Mouse (Mus musculus): ENCODE data around the gene Nmi. TPM values are rescaled to one million over a fixed set of nuclear protein-coding genes. Genes with fewer than 3 reads are reported as not detected.

Gene Nmi
- polyA plus RNA-seq, 1 experiment from 2014 or later: 6.7 TPM

DNA sequence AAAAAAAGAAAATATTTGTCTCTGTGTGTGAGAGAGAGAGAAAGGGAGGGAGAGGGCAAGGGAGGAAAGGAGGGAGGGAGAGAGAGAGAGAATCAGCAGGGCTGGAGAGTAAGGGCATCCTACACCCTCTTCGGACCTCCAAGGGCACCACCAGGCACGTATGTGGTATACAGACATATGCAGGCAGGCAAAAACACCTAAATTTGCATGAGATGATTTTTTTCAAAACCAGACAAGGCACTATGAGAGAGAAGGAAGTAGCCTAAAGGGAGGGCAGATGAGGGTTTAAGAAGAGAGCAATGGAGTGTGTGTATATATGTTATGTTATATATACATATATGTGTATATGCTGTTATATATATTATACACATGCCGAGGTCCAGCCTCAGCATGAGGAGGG, 6.0 kb downstream of the Nmi start:
- WGBS: 85% methylated on average over 3 of the region's 3 CpGs

GRCm38 (mm10) chr2:51953648-51954204, 19.6 kb downstream of the Nmi start:
- Histone ChIP-seq H3K4me1 (replicated peaks; ENCODE audit: control insufficient read depth, insufficient read depth, low read length) (no peaks in the 10 kb centered on the region), H3K36me3 (ENCODE audit: control insufficient read depth, insufficient read depth, low read length) (no peaks in the 10 kb centered on the region), H3K9ac (ENCODE audit: low read length) (no peak overlapping the region), H3K4me2 (ENCODE audit: low read depth, low read length, severe bottlenecking) (no peak overlapping the region), H3K27me3 (ENCODE audit: control insufficient read depth, insufficient read depth, low read length) (no peaks in the 10 kb centered on the region), H3K4me3 (ENCODE audit: low read depth, low read length) (no peak overlapping the region), H3K27ac (ENCODE audit: low read depth, low read length) (no peak overlapping the region), H3K9me3 (ENCODE audit: control insufficient read depth, low read length) (no peaks in the 10 kb centered on the region)
- DNase-seq (ENCODE audit: low spot score): no peak
- no peak for ATAC-seq (replicated peaks; ENCODE audit: low FRiP score)
- 91% methylated on average over 7 of the region's 7 CpGs for WGBS

More for the DNA sequence above, 6.0 kb downstream of the Nmi start:
- H3K27ac ChIP-seq (ENCODE audit: low read depth, low read length): no peak overlapping the region
- no peaks in the 10 kb centered on the region for H3K36me3 ChIP-seq (ENCODE audit: control insufficient read depth, insufficient read depth, low read length)
- DNase-seq (ENCODE audit: low spot score): no peak
- no peak overlapping the region for H3K4me3 ChIP-seq (ENCODE audit: low read depth, low read length)
- no peak overlapping the region for H3K9ac ChIP-seq (ENCODE audit: low read length)
- H3K4me2 ChIP-seq (ENCODE audit: low read depth, low read length, severe bottlenecking): no peak overlapping the region
- no peak for ATAC-seq (replicated peaks; ENCODE audit: low FRiP score)
- no peaks in the 10 kb centered on the region for H3K27me3 ChIP-seq (ENCODE audit: control insufficient read depth, insufficient read depth, low read length)
- no peaks in the 10 kb centered on the region for H3K9me3 ChIP-seq (ENCODE audit: control insufficient read depth, low read length)
- no peaks in the 10 kb centered on the region for H3K4me1 ChIP-seq (replicated peaks; ENCODE audit: control insufficient read depth, insufficient read depth, low read length)

GRCm38 (mm10) chr2:51950876-51951275, 22.4 kb downstream of the Nmi start:
- Histone ChIP-seq H3K36me3 (ENCODE audit: control insufficient read depth, insufficient read depth, low read length) (no peaks in the 10 kb centered on the region), H3K9me3 (ENCODE audit: control insufficient read depth, low read length) (no peaks in the 10 kb centered on the region), H3K27me3 (ENCODE audit: control insufficient read depth, insufficient read depth, low read length) (no peaks in the 10 kb centered on the region), H3K4me2 (ENCODE audit: low read depth, low read length, severe bottlenecking) (no peak overlapping the region), H3K4me1 (replicated peaks; ENCODE audit: control insufficient read depth, insufficient read depth, low read length) (no peaks in the 10 kb centered on the region), H3K27ac (ENCODE audit: low read depth, low read length) (no peak overlapping the region), H3K4me3 (ENCODE audit: low read depth, low read length) (no peak overlapping the region), H3K9ac (ENCODE audit: low read length) (no peak overlapping the region)
- no peak for DNase-seq (ENCODE audit: low spot score)
- no peak for ATAC-seq (replicated peaks; ENCODE audit: low FRiP score)
- 31% methylated on average over 1 of the region's 1 CpGs for WGBS

GRCm38 (mm10) chr2:51948105-51948830, 25.0 kb downstream of the Nmi start:
- ATAC-seq (replicated peaks; ENCODE audit: low FRiP score) (no peak), DNase-seq (ENCODE audit: low spot score) (no peak)
- no peaks in the 10 kb centered on the region for H3K27me3 ChIP-seq (ENCODE audit: control insufficient read depth, insufficient read depth, low read length)
- H3K4me1 ChIP-seq (replicated peaks; ENCODE audit: control insufficient read depth, insufficient read depth, low read length): no peaks in the 10 kb centered on the region
- no peak overlapping the region for H3K4me3 ChIP-seq (ENCODE audit: low read depth, low read length)
- H3K9ac ChIP-seq (ENCODE audit: low read length): no peak overlapping the region
- no peak overlapping the region for H3K4me2 ChIP-seq (ENCODE audit: low read depth, low read length, severe bottlenecking)
- WGBS: 89% methylated on average over 6 of the region's 6 CpGs
- no peak overlapping the region for H3K27ac ChIP-seq (ENCODE audit: low read depth, low read length)
- H3K9me3 ChIP-seq (ENCODE audit: control insufficient read depth, low read length): no peaks in the 10 kb centered on the region; the same call in 1 of the 2 replicates
- no peaks in the 10 kb centered on the region for H3K36me3 ChIP-seq (ENCODE audit: control insufficient read depth, insufficient read depth, low read length)

GRCm38 (mm10) chr2:51945812-51946211, 27.5 kb downstream of the Nmi start:
- ATAC-seq (replicated peaks; ENCODE audit: low FRiP score): no peak
- no peaks in the 10 kb centered on the region; the same call in 1 of the 2 replicates for H3K9me3 ChIP-seq (ENCODE audit: control insufficient read depth, low read length)
- 62% methylated on average over 2 of the region's 2 CpGs for WGBS

GRCm38 (mm10) chr2:51941832-51942231, 31.5 kb downstream of the Nmi start:
- no peak overlapping the region for H3K9ac ChIP-seq (ENCODE audit: low read length)
- H3K4me1 ChIP-seq (replicated peaks; ENCODE audit: control insufficient read depth, insufficient read depth, low read length): no peaks in the 10 kb centered on the region
- ATAC-seq (replicated peaks; ENCODE audit: low FRiP score) (no peak), DNase-seq (ENCODE audit: low spot score) (no peak)
- no peak overlapping the region for H3K27ac ChIP-seq (ENCODE audit: low read depth, low read length)
- no peaks in the 10 kb centered on the region for H3K27me3 ChIP-seq (ENCODE audit: control insufficient read depth, insufficient read depth, low read length)
- WGBS: 91% methylated on average over 7 of the region's 7 CpGs
- no peaks in the 10 kb centered on the region for H3K36me3 ChIP-seq (ENCODE audit: control insufficient read depth, insufficient read depth, low read length)
- H3K9me3 ChIP-seq (ENCODE audit: control insufficient read depth, low read length): no peaks in the 10 kb centered on the region; the same call in 1 of the 2 replicates
- H3K4me3 ChIP-seq (ENCODE audit: low read depth, low read length): no peak overlapping the region
- H3K4me2 ChIP-seq (ENCODE audit: low read depth, low read length, severe bottlenecking): no peak overlapping the region

More at GRCm38 (mm10) chr2:51945812-51946211, 27.5 kb downstream of the Nmi start:
- no peaks in the 10 kb centered on the region for H3K27me3 ChIP-seq (ENCODE audit: control insufficient read depth, insufficient read depth, low read length)
- no peaks in the 10 kb centered on the region for H3K36me3 ChIP-seq (ENCODE audit: control insufficient read depth, insufficient read depth, low read length)
- no peak overlapping the region for H3K4me2 ChIP-seq (ENCODE audit: low read depth, low read length, severe bottlenecking)
- no peaks in the 10 kb centered on the region for H3K4me1 ChIP-seq (replicated peaks; ENCODE audit: control insufficient read depth, insufficient read depth, low read length)
- no peak overlapping the region for H3K4me3 ChIP-seq (ENCODE audit: low read depth, low read length)
- DNase-seq (ENCODE audit: low spot score): no peak
- no peak overlapping the region for H3K9ac ChIP-seq (ENCODE audit: low read length)
- H3K27ac ChIP-seq (ENCODE audit: low read depth, low read length): no peak overlapping the region

GRCm38 (mm10) chr2:51938750-51939149, 34.5 kb downstream of the Nmi start:
- no peak overlapping the region for H3K27ac ChIP-seq (ENCODE audit: low read depth, low read length)
- no peak overlapping the region for H3K4me2 ChIP-seq (ENCODE audit: low read depth, low read length, severe bottlenecking)
- H3K36me3 ChIP-seq (ENCODE audit: control insufficient read depth, insufficient read depth, low read length): no peaks in the 10 kb centered on the region
- ATAC-seq (replicated peaks; ENCODE audit: low FRiP score) (no peak), DNase-seq (ENCODE audit: low spot score) (no peak)
- no peaks in the 10 kb centered on the region for H3K4me1 ChIP-seq (replicated peaks; ENCODE audit: control insufficient read depth, insufficient read depth, low read length)
- H3K9ac ChIP-seq (ENCODE audit: low read length): no peak overlapping the region
- 81% methylated on average over 3 of the region's 3 CpGs for WGBS
- no peaks in the 10 kb centered on the region; the same call in 1 of the 2 replicates for H3K27me3 ChIP-seq (ENCODE audit: control insufficient read depth, insufficient read depth, low read length)
- no peak overlapping the region for H3K4me3 ChIP-seq (ENCODE audit: low read depth, low read length)
- H3K9me3 ChIP-seq (ENCODE audit: control insufficient read depth, low read length): no peaks in the 10 kb centered on the region; the same call in 1 of the 2 replicates

GRCm38 (mm10) chr2:51937004-51937403, 36.3 kb downstream of the Nmi start:
- Histone ChIP-seq H3K4me2 (ENCODE audit: low read depth, low read length, severe bottlenecking) (no peak overlapping the region), H3K36me3 (ENCODE audit: control insufficient read depth, insufficient read depth, low read length) (no peaks in the 10 kb centered on the region), H3K27me3 (ENCODE audit: control insufficient read depth, insufficient read depth, low read length) (no peaks in the 10 kb centered on the region; the same call in 1 of the 2 replicates), H3K4me3 (ENCODE audit: low read depth, low read length) (no peak overlapping the region), H3K9me3 (ENCODE audit: control insufficient read depth, low read length) (no peaks in the 10 kb centered on the region), H3K4me1 (replicated peaks; ENCODE audit: control insufficient read depth, insufficient read depth, low read length) (no peaks in the 10 kb centered on the region), H3K27ac (ENCODE audit: low read depth, low read length) (no peak overlapping the region), H3K9ac (ENCODE audit: low read length) (no peak overlapping the region)
- ATAC-seq (replicated peaks; ENCODE audit: low FRiP score) (no peak), DNase-seq (ENCODE audit: low spot score) (no peak)
- 70% methylated on average over 6 of the region's 6 CpGs for WGBS

- H3K27ac ChIP-seq (ENCODE audit: low read depth, low read length): no peak overlapping the region
- no peaks in the 10 kb centered on the region for H3K36me3 ChIP-seq (ENCODE audit: control insufficient read depth, insufficient read depth, low read length)
- H3K9me3 ChIP-seq (ENCODE audit: control insufficient read depth, low read length): no peaks in the 10 kb centered on the region
- DNase-seq (ENCODE audit: low spot score): no peak
- H3K27me3 ChIP-seq (ENCODE audit: control insufficient read depth, insufficient read depth, low read length): no peaks in the 10 kb centered on the region; the same call in 1 of the 2 replicates
- H3K9ac ChIP-seq (ENCODE audit: low read length): no peak overlapping the region
- 87% methylated on average over 3 of the region's 3 CpGs for WGBS
- no peaks in the 10 kb centered on the region for H3K4me1 ChIP-seq (replicated peaks; ENCODE audit: control insufficient read depth, insufficient read depth, low read length)
- no peak for ATAC-seq (replicated peaks; ENCODE audit: low FRiP score)
- no peak overlapping the region for H3K4me2 ChIP-seq (ENCODE audit: low read depth, low read length, severe bottlenecking)
- H3K4me3 ChIP-seq (ENCODE audit: low read depth, low read length): no peak overlapping the region
Observed at GRCm38 (mm10) chr2:51936585-51936984, 36.7 kb downstream of the Nmi start.

Data from forebrain, embryonic 11.5 days (tissue).